Mouse (Mus musculus): ENCODE measurements around the gene Acly.
"Not testable (repeated sequence)": the region's sequence is repeated elsewhere in the genome, so short reads cannot be mapped to it uniquely, and the experiment has no call there.

Acly gene

GRCm38 (mm10) chr11:100545746-100546085, 17.9 kb upstream of the Acly start:
- no peak for DNase-seq (ENCODE audit: low spot score)

GRCm38 (mm10) chr11:100544832-100545745, 17.3 kb upstream of the Acly start, which contains the start of gene Ttc25:
Ttc25 (plus strand) TSS chr11:100545607.
- peak; percentile 85 for DNase-seq (ENCODE audit: low spot score)

- no peak for DNase-seq (ENCODE audit: low spot score)
Measured at GRCm38 (mm10) chr11:100541577-100541976, 13.8 kb upstream of the Acly start.

GRCm38 (mm10) chr11:100540966-100541365, 13.2 kb upstream of the Acly start:
- no peak for DNase-seq (ENCODE audit: low spot score)

GRCm38 (mm10) chr11:100536466-100536865, 8.7 kb upstream of the Acly start:
- no peak for DNase-seq (ENCODE audit: low spot score)

- DNase-seq (ENCODE audit: low spot score) = no peak
Measured at GRCm38 (mm10) chr11:100535996-100536395, 8.2 kb upstream of the Acly start.

- DNase-seq (ENCODE audit: low spot score) = not testable (repeated sequence)
Measured at GRCm38 (mm10) chr11:100534821-100535220, 7.0 kb upstream of the Acly start.

GRCm38 (mm10) chr11:100534411-100534810, 6.6 kb upstream of the Acly start:
- DNase-seq (ENCODE audit: low spot score) = not testable (repeated sequence)

GRCm38 (mm10) chr11:100533871-100534270, 6.1 kb upstream of the Acly start:
- no peak for DNase-seq (ENCODE audit: low spot score)

- no peak for DNase-seq (ENCODE audit: low spot score)
Measured at GRCm38 (mm10) chr11:100528375-100529165, 770 bp upstream of the Acly start.

- DNase-seq (ENCODE audit: low spot score) = peak; percentile 55
Measured at GRCm38 (mm10) chr11:100527066-100527457, 738 bp downstream of the Acly start.

- DNase-seq (ENCODE audit: low spot score) = no peak
Measured at GRCm38 (mm10) chr11:100526052-100526816, 1.6 kb downstream of the Acly start.

GRCm38 (mm10) chr11:100524987-100525630, 2.7 kb downstream of the Acly start:
- no peak for DNase-seq (ENCODE audit: low spot score)

GRCm38 (mm10) chr11:100524358-100524757, 3.4 kb downstream of the Acly start:
- DNase-seq (ENCODE audit: low spot score) = no peak

GRCm38 (mm10) chr11:100520838-100521237, 7.0 kb downstream of the Acly start:
- DNase-seq (ENCODE audit: low spot score) = no peak

- no peak for DNase-seq (ENCODE audit: low spot score)
Measured at GRCm38 (mm10) chr11:100519188-100519587, 8.6 kb downstream of the Acly start.

GRCm38 (mm10) chr11:100518188-100518591, 9.6 kb downstream of the Acly start:
- DNase-seq (ENCODE audit: low spot score) = no peak

GRCm38 (mm10) chr11:100516291-100516690, 11.5 kb downstream of the Acly start:
- DNase-seq (ENCODE audit: low spot score) = no peak

GRCm38 (mm10) chr11:100515789-100516188, 12.0 kb downstream of the Acly start:
- no peak for DNase-seq (ENCODE audit: low spot score)

- no peak for DNase-seq (ENCODE audit: low spot score)
Measured at GRCm38 (mm10) chr11:100515061-100515460, 12.7 kb downstream of the Acly start.

GRCm38 (mm10) chr11:100513716-100514115, 14.1 kb downstream of the Acly start:
- DNase-seq (ENCODE audit: low spot score) = no peak

- peak; percentile 53 for DNase-seq (ENCODE audit: low spot score)
Measured at GRCm38 (mm10) chr11:100512384-100512783, 15.4 kb downstream of the Acly start.

All from layer of hippocampus, adult 11-12 months (tissue).